Mouse (Mus musculus) liver, adult 2 months (tissue): ENCODE measurements around the gene Ltb4r1.

Source experiments
- CTCF ChIP-seq: fragments of 200-500 bp; IDR thresholded peaks from 2 replicates; pipeline ENCODE4 v1.5.1; 2011; ENCODE audit warnings: low read depth, low read length, control low read depth
- POLR2A ChIP-seq: fragments of 200-500 bp; IDR thresholded peaks from 2 replicates; pipeline ENCODE4 v1.6.1; 2011; ENCODE audit warnings: low read length, control low read depth; ENCODE audit not compliant: insufficient read depth; ENCODE audit errors: extremely low read depth

GRCm38 (mm10) chr14:55765696-55766095 is at the start of gene Ltb4r1:
- TF ChIP-seq POLR2A: no peak
- TF ChIP-seq CTCF: no peak
